Mouse (Mus musculus) forebrain, postnatal 0 days (tissue): ENCODE data around the gene Sesn1. TPM values are rescaled to one million over a fixed set of nuclear protein-coding genes. Genes with fewer than 3 reads are reported as not detected.

Experiments used
- ATAC-seq: fragments of 200-750 bp; cut with Nextera tagmentation; 2 replicates; pipeline ENCODE4 v1.8.0; 2017; ENCODE audit warnings: mild to moderate bottlenecking, moderate library complexity
- DNase-seq: peaks from one replicate; pipeline ENCODE4 v3.0.0-alpha.2; 2015
- H3K27ac ChIP-seq: fragments of 300-500 bp; sonication (generic); 2 replicates; pipeline ENCODE4 v1.5.1; 2014; ENCODE audit warnings: low read depth, mild to moderate bottlenecking, antibody characterized with exemption, low read length, moderate library complexity, mixed read lengths
- H3K27me3 ChIP-seq: fragments of 300-500 bp; sonication (generic); 2 replicates; pipeline ENCODE4 v1.6.1; 2014; ENCODE audit warnings: mild to moderate bottlenecking, low read length, mixed read lengths; ENCODE audit not compliant: insufficient read depth
- H3K36me3 ChIP-seq: fragments of 300-500 bp; sonication (generic); 2 replicates; pipeline ENCODE4 v1.6.1; 2014; ENCODE audit warnings: mild to moderate bottlenecking, moderate library complexity; ENCODE audit not compliant: insufficient read depth
- H3K4me1 ChIP-seq: fragments of 300-500 bp; sonication (generic); 2 replicates; pipeline ENCODE4 v1.6.1; 2014; ENCODE audit warnings: antibody characterized with exemption; ENCODE audit not compliant: insufficient read depth
- H3K4me2 ChIP-seq: fragments of 300-500 bp; sonication (generic); 2 replicates; pipeline ENCODE4 v1.6.1; 2014; ENCODE audit warnings: low read depth, mild to moderate bottlenecking, moderate library complexity
- H3K4me3 ChIP-seq: fragments of 300-500 bp; sonication (generic); 2 replicates; pipeline ENCODE4 v1.5.1; 2014; ENCODE audit warnings: low read depth, low read length, mixed read lengths
- H3K9ac ChIP-seq: fragments of 300-500 bp; sonication (generic); 2 replicates; pipeline ENCODE4 v1.6.1; 2014; ENCODE audit warnings: mild to moderate bottlenecking
- H3K9me3 ChIP-seq: fragments of 300-500 bp; sonication (generic); 2 replicates; pipeline ENCODE4 v1.6.1; 2016; ENCODE audit warnings: low read length
- CTCF ChIP-seq: sonication (generic); IDR thresholded peaks from 2 replicates; pipeline ENCODE4 v1.5.1; 2016; ENCODE audit warnings: antibody characterized with exemption, control low read depth, low read depth
- WGBS: fragments of 180-500 bp; shearing (Covaris S2); extraction: QIAGEN DNeasy Blood & Tissue Kit; methylation state at CpG from one replicate; pipeline ENCODE4 v1.1.7; 2014; 5-methylcytosine and 5-hydroxymethylcytosine counted together
- polyA plus RNA-seq: library from polyadenylated mRNA; unstranded; fragments of >200 nt; fragmentation: Nextera tagmentation; extraction: Ambion mirVana; gene quantifications from 2 replicates; pipeline ENCODE4 v1.2.1, GENCODE M21; 2015
- total RNA-seq: library from RNA; depleted of rRNA; stranded (reverse); fragments of >200 nt; gene quantifications from 2 replicates; pipeline ENCODE4 v1.2.3, GENCODE M21; 2014

The Sesn1 gene
- total and polyA plus RNA-seq, 2 experiments from 2014 or later: 34.0 to 43.4 TPM

DNA sequence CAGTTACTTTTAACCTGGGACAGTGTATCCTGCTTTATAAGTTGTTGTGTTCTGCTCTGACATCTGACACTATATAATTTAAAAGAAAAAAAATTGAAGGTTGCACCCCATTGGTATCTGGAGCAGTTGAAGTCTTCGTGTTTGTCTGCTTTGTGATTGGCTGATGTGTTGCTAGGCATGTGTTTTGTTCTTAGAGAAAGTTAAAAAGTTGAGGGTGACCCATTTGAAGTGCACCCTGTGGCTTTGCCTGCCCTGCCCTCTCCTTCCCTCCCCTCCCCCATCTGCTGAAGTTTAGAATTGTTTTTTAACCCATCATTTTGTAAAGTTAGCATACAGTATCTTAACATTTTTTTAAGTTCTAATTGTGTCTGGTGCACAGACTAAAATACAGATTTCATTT, 71.0 kb downstream of the Sesn1 start:
- Histone ChIP-seq H3K4me3 (no peak overlapping the region), H3K9me3 (no peaks in the 10 kb centered on the region), H3K4me2 (no peak overlapping the region), H3K4me1 (peaks cover 5% of the 10 kb centered on the region; the same call in 1 of the 2 replicates), H3K27me3 (no peaks in the 10 kb centered on the region), H3K9ac (no peak overlapping the region), H3K27ac (no peak overlapping the region), H3K36me3 (no peaks in the 10 kb centered on the region)
- no peak for TF ChIP-seq CTCF
- no peak for ATAC-seq
- WGBS: 16% methylated on average over 1 of the region's 1 CpGs
- DNase-seq: no peak

DNA sequence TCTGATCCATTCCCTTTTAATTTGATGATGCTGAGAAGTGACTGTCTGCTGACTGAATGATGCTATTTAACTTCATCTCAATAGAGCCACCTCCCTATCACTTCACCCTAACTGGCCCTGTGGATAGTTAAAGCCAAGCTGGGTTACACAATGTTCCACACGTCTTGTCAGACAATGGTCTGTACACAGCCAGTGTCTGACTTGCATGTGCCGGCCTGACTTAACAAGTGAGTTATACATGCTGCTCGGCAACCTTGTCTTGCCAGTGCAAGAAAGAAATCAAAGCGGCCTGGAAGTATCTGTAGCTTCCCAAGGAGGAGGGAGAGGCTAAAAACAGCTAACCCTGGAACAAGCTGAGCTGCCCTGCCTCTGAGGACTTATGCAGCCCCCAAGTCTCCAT, 71.7 kb downstream of the Sesn1 start:
- no peak for TF ChIP-seq CTCF
- Histone ChIP-seq H3K27me3 (no peaks in the 10 kb centered on the region), H3K4me1 (peaks cover 5% of the 10 kb centered on the region; the same call in 1 of the 2 replicates), H3K36me3 (no peaks in the 10 kb centered on the region), H3K27ac (no peak overlapping the region), H3K9me3 (no peaks in the 10 kb centered on the region), H3K9ac (no peak overlapping the region), H3K4me3 (no peak overlapping the region), H3K4me2 (no peak overlapping the region)
- DNase-seq (no peak), ATAC-seq (no peak)
- WGBS: 9% methylated on average over 4 of the region's 4 CpGs

DNA sequence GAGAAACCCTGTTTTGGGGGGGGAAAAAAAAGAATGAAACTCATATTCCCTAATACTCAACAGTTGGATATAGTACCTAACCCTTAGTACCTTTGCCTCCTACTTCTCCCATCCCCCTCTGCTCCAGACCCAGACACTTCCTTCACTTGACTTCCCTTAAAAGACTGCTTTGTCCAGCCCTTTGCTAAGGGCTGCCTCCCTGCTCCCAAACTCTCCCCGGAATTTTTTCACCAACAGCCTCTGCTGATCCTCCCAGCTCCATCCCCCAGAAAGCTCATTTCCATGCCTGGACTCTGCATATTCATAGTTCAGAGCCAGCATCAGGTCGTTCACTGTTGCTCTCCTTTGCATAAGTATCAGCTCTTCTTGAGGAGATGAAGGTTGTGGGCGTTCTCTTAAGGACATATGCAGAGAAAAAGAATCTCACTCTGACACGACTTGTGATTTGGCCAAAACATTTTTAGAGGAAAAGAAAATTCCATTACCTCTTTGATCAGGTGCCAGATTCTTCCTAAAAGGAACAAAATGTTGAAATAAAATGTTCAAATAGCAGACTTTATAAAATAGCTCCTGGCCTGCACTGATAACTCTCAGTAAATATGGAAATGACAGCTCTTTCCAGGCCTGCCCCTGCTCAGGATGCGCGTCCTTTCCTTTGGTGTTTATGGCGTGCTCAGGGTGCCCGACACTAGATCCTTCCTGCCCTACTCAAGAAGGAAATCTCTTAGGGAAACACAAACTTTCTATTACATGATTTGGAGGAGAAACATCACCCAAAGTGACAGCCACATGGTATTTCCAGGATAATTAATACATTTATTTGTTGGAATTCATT, 74.2 kb downstream of the Sesn1 start:
- 57% methylated on average over 8 of the region's 8 CpGs for WGBS
- H3K4me1 ChIP-seq: peaks cover 9% of the 10 kb centered on the region; the same call in 1 of the 2 replicates
- TF ChIP-seq CTCF: no peak
- H3K27me3 ChIP-seq: no peaks in the 10 kb centered on the region
- H3K9me3 ChIP-seq: no peaks in the 10 kb centered on the region
- no peaks in the 10 kb centered on the region for H3K36me3 ChIP-seq
- ATAC-seq (no peak), DNase-seq (no peak)
- no peak overlapping the region for H3K4me3 ChIP-seq
- no peak overlapping the region for H3K4me2 ChIP-seq
- no peak overlapping the region for H3K27ac ChIP-seq
- no peak overlapping the region for H3K9ac ChIP-seq

DNA sequence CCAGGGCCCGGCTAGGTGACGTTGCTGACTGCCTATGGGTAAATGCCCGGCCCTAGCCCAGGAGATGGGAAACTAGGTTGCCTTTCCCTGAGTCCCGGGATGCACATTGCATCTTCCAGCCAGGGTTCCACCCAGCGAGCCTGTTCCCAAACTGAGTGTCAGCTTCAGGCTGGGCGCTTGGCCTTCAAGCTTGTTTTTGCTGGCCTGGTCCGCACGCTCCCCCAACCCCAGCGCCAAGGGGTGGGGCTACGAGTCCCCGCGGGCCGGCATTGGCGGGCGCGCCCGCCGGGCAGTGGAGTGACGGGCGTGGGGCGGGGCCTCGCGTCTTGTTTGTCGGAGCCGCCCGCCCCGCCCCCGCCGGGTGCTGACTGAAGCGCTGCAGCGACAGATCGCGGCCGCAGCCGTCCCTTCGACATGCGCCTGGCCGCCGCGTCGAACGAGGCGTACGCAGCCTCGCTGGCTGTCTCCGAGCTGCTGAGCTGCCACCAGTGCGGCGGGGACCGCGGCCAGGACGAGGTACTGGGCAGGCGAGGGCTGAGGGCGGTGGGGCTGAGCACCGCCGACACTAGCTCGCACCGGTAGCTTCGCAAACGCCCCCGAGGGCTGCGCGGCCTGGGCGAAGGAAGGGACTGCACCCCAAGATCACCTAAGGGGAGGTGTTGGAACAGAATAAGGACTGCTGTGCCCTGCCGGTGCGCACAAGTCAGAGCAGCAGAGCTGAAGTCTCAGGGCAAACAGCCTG, 77.5 kb downstream of the Sesn1 start:
- Histone ChIP-seq H3K9me3 (no peaks in the 10 kb centered on the region), H3K9ac (peak overlapping the region; percentile 72), H3K4me2 (peak overlapping the region; percentile 57), H3K4me3 (peak overlapping the region; percentile 48), H3K27me3 (no peaks in the 10 kb centered on the region), H3K4me1 (peaks cover 16% of the 10 kb centered on the region), H3K27ac (peak overlapping the region; percentile 80), H3K36me3 (no peaks in the 10 kb centered on the region)
- 3% methylated on average over 60 of the region's 65 CpGs for WGBS
- ATAC-seq (peak; percentile 98), DNase-seq (peak; percentile 94)
- TF ChIP-seq CTCF: peak; percentile 25

DNA sequence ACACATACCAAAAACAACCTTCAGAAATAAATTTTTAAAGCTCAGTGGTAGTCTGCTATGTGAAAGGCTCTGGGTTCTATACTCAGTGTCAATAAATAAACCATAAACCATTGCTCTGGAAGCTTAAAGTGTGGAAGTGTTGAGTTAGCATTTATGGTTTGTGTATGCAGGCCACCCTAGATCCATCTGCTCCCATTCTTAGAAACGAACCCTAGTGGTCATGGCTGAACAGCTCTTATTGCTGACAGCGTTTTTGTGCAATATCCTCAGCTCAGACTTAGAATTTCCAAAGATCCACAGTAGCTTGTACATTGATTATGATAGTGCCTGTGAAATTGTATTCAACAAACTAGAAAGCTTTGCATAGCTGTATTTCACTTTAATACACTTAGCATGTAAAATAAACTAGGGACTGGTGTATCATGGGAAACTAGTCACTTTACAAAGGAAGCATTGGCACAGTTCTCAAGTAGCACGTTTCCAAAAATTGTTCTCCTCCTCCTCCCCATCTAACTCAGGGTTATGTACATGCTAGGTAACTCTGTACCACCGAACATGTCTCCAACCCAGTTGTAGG, 78.7 kb downstream of the Sesn1 start:
- no peak for ATAC-seq

DNA sequence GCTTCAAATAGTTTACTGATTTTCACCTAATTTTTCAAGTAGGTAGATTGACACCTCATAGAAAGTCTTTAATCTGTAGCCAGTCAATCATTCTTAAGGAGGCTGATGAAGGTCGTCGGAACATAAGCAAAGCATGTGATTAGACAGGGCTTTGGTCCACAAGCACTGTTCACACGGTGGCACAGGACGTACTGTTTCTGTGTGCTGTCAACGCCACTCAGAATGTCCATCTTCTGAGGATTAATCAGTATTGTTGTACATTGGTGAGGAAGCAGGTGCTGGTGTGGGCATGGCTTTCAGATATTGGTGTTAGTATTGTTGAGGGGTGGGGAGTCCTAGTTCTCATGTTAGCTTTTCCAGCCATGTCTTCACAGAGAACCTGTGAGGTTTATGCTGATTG, 79.8 kb downstream of the Sesn1 start:
- Histone ChIP-seq H3K36me3 (no peaks in the 10 kb centered on the region), H3K4me3 (no peak overlapping the region), H3K27me3 (no peaks in the 10 kb centered on the region), H3K27ac (no peak overlapping the region), H3K9me3 (no peaks in the 10 kb centered on the region), H3K9ac (no peak overlapping the region), H3K4me2 (no peak overlapping the region), H3K4me1 (peaks cover 16% of the 10 kb centered on the region)
- 40% methylated on average over 5 of the region's 5 CpGs for WGBS
- no peak for ATAC-seq
- TF ChIP-seq CTCF: no peak
- no peak for DNase-seq

More for the DNA sequence above, 78.7 kb downstream of the Sesn1 start:
- Histone ChIP-seq H3K9ac (peak overlapping the region; percentile 72; the same call in 1 of the 2 replicates), H3K36me3 (no peaks in the 10 kb centered on the region), H3K4me3 (peak overlapping the region; percentile 48), H3K27ac (no peak overlapping the region), H3K9me3 (no peaks in the 10 kb centered on the region), H3K4me2 (peak overlapping the region; percentile 57), H3K27me3 (no peaks in the 10 kb centered on the region), H3K4me1 (peaks cover 16% of the 10 kb centered on the region)
- TF ChIP-seq CTCF: peak; percentile 63
- 25% methylated on average over 4 of the region's 4 CpGs for WGBS
- DNase-seq: peak; percentile 42
